Mouse (Mus musculus): ENCODE results near the gene Nlrc5.

- TF ChIP-seq CTCF (IDR thresholded peaks at IDR 0.05; ENCODE audit: control insufficient read depth, insufficient read depth, insufficient read length), result no peak
- TF ChIP-seq CEBPB (IDR thresholded peaks at IDR 0.05; ENCODE audit: low read depth), result no peak
Observed at GRCm38 (mm10) chr8:94571896-94572295, 137.7 kb downstream of the Nlrc5 start.
